Mouse (Mus musculus) ES-Bruce4 (cell line): Measurements from ENCODE around the gene Ski. TPM values are rescaled to one million over a fixed set of nuclear protein-coding genes. Genes with fewer than 3 reads are reported as not detected.

ENCODE experiments used
- H3K27ac ChIP-seq: 2 replicates; pipeline ENCODE4 v1.5.1; 2012; ENCODE audit warnings: low read length, inconsistent platforms; ENCODE audit not compliant: insufficient read depth
- H3K27me3 ChIP-seq: 2 replicates; pipeline ENCODE4 v1.6.1; 2012; ENCODE audit warnings: mild to moderate bottlenecking, low read length, inconsistent platforms; ENCODE audit not compliant: control insufficient read depth, poor library complexity, insufficient read depth, severe bottlenecking
- H3K36me3 ChIP-seq: 2 replicates; pipeline ENCODE4 v1.6.1; 2012; ENCODE audit warnings: inconsistent platforms, mild to moderate bottlenecking, low read length, moderate library complexity; ENCODE audit not compliant: control insufficient read depth, poor library complexity, insufficient read depth, severe bottlenecking
- H3K4me1 ChIP-seq: one replicate; pipeline ENCODE4 v1.8.1; 2011; ENCODE audit warnings: low read length; ENCODE audit not compliant: control insufficient read depth, insufficient read depth
- H3K4me3 ChIP-seq: 2 replicates; pipeline ENCODE4 v1.5.1; 2011; ENCODE audit warnings: low read depth, mild to moderate bottlenecking, low read length
- H3K9ac ChIP-seq: 2 replicates; pipeline ENCODE4 v1.6.1; 2012; ENCODE audit warnings: low read depth, mild to moderate bottlenecking, inconsistent platforms; ENCODE audit not compliant: poor library complexity, severe bottlenecking
- H3K9me3 ChIP-seq: replicated peaks from 2 replicates; pipeline ENCODE4 v1.6.1; 2012; ENCODE audit warnings: mild to moderate bottlenecking, low read length, inconsistent platforms; ENCODE audit not compliant: control insufficient read depth, poor library complexity, insufficient read depth, severe bottlenecking
- CTCF ChIP-seq: IDR thresholded peaks from one replicate; pipeline ENCODE4 v1.8.1; 2011; ENCODE audit warnings: low read depth, low read length
- EP300 ChIP-seq: IDR thresholded peaks from 2 replicates; pipeline ENCODE4 v1.6.1; 2011; ENCODE audit warnings: low read depth, low read length; ENCODE audit not compliant: insufficient read depth
- POLR2A ChIP-seq: IDR thresholded peaks from one replicate; pipeline ENCODE4 v1.8.1; 2011; ENCODE audit warnings: low read length; ENCODE audit not compliant: insufficient read depth
- polyA plus RNA-seq: library from polyadenylated mRNA; stranded (reverse); fragments of >200 nt; gene quantifications from 2 replicates; pipeline ENCODE4 v1.2.4, GENCODE M21; 2011; ENCODE audit warnings: low read depth; ENCODE audit not compliant: missing spikeins, insufficient read depth, insufficient read length

Gene Ski
- polyA plus RNA-seq, 1 experiment, result 67.2 TPM

DNA sequence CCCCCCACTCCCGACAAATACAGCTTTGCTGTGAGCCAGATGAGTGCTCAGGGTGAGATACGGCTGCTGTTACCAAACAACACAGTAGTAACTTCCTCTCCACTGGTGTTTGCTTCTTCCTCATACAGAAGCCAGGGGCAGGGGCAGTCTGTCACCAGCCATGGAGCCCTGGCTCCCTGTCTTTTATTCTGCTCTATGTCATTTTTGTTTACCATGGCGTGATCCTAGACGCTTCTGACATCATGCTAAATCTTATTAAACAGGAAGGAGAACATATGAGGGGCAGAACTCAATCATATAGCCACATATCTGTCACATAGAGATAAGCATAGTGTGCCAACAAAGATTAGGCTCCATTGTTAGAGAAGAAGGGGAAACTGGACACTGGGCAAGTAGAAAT lies 105.8 kb downstream of the Ski start:
- Histone ChIP-seq H3K27ac (no peak overlapping the region), H3K27me3 (no peaks in the 10 kb centered on the region)

DNA sequence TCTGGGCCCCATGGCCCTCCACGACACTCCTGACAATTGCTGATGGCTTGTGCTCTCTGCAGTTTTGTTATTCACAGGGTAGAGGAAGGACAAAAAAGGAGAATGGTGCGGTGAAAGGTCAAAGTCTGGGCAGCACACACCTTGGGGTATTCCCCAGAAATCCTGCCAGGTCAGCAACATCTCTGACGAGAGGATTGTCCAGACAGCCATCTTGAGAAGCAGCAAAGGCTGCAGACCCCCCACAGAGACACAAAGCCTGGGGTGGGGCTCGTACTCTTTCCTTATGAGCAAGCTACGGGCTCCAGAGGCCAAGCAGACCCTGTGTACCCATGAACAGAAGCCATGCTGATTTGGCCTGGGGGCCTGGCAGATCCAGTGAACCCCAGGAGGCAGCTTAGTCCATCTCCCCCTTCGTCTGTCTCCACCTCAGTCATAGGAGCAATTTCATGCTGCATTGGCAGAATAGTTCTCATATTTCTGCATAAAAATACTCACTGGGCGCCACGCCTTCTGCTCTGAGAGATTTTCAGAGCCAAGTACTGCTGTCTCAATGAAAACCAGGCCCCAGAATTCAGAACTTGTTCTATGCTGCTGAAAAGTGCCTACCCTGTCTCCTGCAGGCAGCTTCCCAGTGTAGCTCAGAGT lies 108.5 kb downstream of the Ski start:
- H3K27ac ChIP-seq, result no peak overlapping the region
- H3K4me1 ChIP-seq, result peaks cover 3% of the 10 kb centered on the region
- H3K9ac ChIP-seq, result no peak overlapping the region
- no peaks in the 10 kb centered on the region for H3K9me3 ChIP-seq
- no peaks in the 10 kb centered on the region for H3K27me3 ChIP-seq
- no peak overlapping the region for H3K4me3 ChIP-seq
- H3K36me3 ChIP-seq, result no peaks in the 10 kb centered on the region
- no peak for TF ChIP-seq CTCF

More for the DNA sequence above, 105.8 kb downstream of the Ski start:
- Histone ChIP-seq H3K36me3 (no peaks in the 10 kb centered on the region), H3K4me3 (no peak overlapping the region), H3K9ac (no peak overlapping the region), H3K4me1 (peaks cover 11% of the 10 kb centered on the region), H3K9me3 (no peaks in the 10 kb centered on the region)
- TF ChIP-seq POLR2A (no peak), EP300 (no peak), CTCF (no peak)

DNA sequence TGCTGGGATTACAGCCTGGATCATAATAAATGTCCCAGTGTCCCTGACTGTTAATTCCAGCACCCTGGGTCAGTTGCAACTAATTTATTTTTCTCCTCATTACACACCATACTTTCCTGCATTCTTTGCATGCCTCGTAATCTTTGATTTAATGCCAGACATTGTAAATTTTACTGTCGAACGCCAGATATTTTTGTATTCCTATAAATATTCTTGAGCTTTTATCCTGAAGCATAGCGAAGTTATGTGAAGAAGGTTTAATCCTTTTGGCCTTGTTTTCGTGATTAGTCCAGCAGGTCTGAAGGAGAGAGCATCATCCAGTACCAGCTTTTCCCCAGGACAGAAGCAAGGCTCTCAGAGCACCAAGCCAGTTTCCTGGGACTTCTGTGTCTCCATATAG lies 112.9 kb downstream of the Ski start:
- H3K9ac ChIP-seq, result no peak overlapping the region
- TF ChIP-seq POLR2A, result no peak
- TF ChIP-seq EP300, result no peak
- TF ChIP-seq CTCF, result no peak
- H3K4me1 ChIP-seq, result peaks cover 3% of the 10 kb centered on the region
- no peak overlapping the region for H3K27ac ChIP-seq
- no peaks in the 10 kb centered on the region for H3K36me3 ChIP-seq
- no peak overlapping the region for H3K4me3 ChIP-seq
- H3K9me3 ChIP-seq, result no peaks in the 10 kb centered on the region
- H3K27me3 ChIP-seq, result no peaks in the 10 kb centered on the region

DNA sequence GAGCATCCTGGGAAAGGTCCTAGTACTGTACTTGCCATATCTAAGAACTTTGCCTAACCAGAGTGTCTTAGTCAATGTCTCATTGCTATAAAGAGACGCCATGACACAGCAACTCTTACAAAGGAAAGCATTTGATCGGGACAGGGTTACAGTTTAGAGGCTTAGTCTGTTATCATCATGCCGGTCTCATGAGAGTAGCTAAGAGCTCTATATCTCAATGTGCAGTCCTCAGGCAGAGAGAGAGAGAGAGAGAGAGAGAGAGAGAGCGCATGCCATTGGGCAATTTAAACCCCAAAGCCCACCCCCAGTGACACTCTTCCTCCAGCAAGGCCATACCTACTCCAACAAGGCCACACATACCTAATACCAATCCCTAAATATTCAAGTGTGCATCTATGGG lies 114.5 kb downstream of the Ski start:
- TF ChIP-seq EP300, result no peak
- TF ChIP-seq CTCF, result no peak
- TF ChIP-seq POLR2A, result no peak
- Histone ChIP-seq H3K4me3 (no peak overlapping the region), H3K9me3 (no peaks in the 10 kb centered on the region), H3K9ac (no peak overlapping the region), H3K27ac (no peak overlapping the region), H3K4me1 (no peaks in the 10 kb centered on the region), H3K27me3 (no peaks in the 10 kb centered on the region), H3K36me3 (no peaks in the 10 kb centered on the region)

Other genes with a start within 250 kb of the Ski start
- gene Plch2, start 165.8 kb downstream of the Ski start, polyA plus RNA-seq, result 2.6 and 4.2 TPM in 2 replicates
- gene Pex10, start 155.6 kb downstream of the Ski start, polyA plus RNA-seq, result 15.4 and 17.7 TPM in 2 replicates
- 74.9 and 82.5 TPM in 2 replicates for gene Rer1, start 136.2 kb downstream of the Ski start, polyA plus RNA-seq
- 11.6 and 13.0 TPM in 2 replicates for gene Morn1, start 136.0 kb downstream of the Ski start, polyA plus RNA-seq
- gene Faap20, start 27.2 kb upstream of the Ski start, polyA plus RNA-seq, result 22.9 and 25.2 TPM in 2 replicates
- 33.3 and 36.6 TPM in 2 replicates for gene Prkcz, start 138.8 kb upstream of the Ski start, polyA plus RNA-seq
- gene Gabrd, start 175.5 kb upstream of the Ski start, polyA plus RNA-seq, result not detected in 2 replicates
- gene Cfap74, start 186.6 kb upstream of the Ski start, polyA plus RNA-seq, result 3.3 and 3.7 TPM in 2 replicates
- 0.76 TPM in 1 of 2 replicates, not detected in the other for gene Tmem52, start 246.5 kb upstream of the Ski start, polyA plus RNA-seq